Mouse (Mus musculus) CH12F3 (cell line): Measurements from ENCODE around the gene Ptpn7.
"Not testable (repeated sequence)": the region's sequence is repeated elsewhere in the genome, so short reads cannot be mapped to it uniquely, and the experiment has no call there.

Experiments
- in situ Hi-C: fragments of 300-500 bp; cut with MboI; formaldehyde crosslinking; loops from 2 replicates; pipeline ENCODE4 v1.14.3; 2020; ENCODE audit warnings: low sequenced_read_pairs

The Ptpn7 gene

GRCm38 (mm10) chr1:135182975-135183374, 50.5 kb downstream of the Ptpn7 start:
- in situ Hi-C loops = no loop called here

GRCm38 (mm10) chr1:135183448-135183847, 50.9 kb downstream of the Ptpn7 start:
- in situ Hi-C loops = no loop called here

GRCm38 (mm10) chr1:135183941-135184570, 51.6 kb downstream of the Ptpn7 start:
- in situ Hi-C loops = no loop called here

- in situ Hi-C loops = no loop called here
These were observed 53.4 kb downstream of the Ptpn7 start for GRCm38 (mm10) chr1:135185936-135186335.

GRCm38 (mm10) chr1:135186427-135186826, 53.9 kb downstream of the Ptpn7 start:
- in situ Hi-C loops = no loop called here

- in situ Hi-C loops = not testable (repeated sequence)
These were observed 54.5 kb downstream of the Ptpn7 start for GRCm38 (mm10) chr1:135187016-135187415.

- in situ Hi-C loops = no loop called here
These were observed 55.7 kb downstream of the Ptpn7 start for GRCm38 (mm10) chr1:135188197-135188596.

- in situ Hi-C loops = no loop called here
These were observed 56.7 kb downstream of the Ptpn7 start for GRCm38 (mm10) chr1:135189186-135189585.

- in situ Hi-C loops = not testable (repeated sequence)
These were observed 61.8 kb downstream of the Ptpn7 start for GRCm38 (mm10) chr1:135194335-135194734.
